Mouse (Mus musculus): ENCODE measurements around the gene Dusp8. TPM values are rescaled to one million over a fixed set of nuclear protein-coding genes. Genes with fewer than 3 reads are reported as not detected.
"Not testable (repeated sequence)": the region's sequence is repeated elsewhere in the genome, so short reads cannot be mapped to it uniquely, and the experiment has no call there.

The Dusp8 gene
- total RNA-seq (2021): 10 to 100 TPM; 16.5 to 24.6 TPM
- long read RNA-seq, experiment 1, full-length matches to known transcripts: 9 of 11 reads
- long read RNA-seq, experiment 1, partial matches to known transcripts: 0 of 11 reads
- long read RNA-seq, experiment 1, other reads (novel, unspliced or antisense): 2 of 11 reads
- long read RNA-seq, experiment 2, full-length matches to known transcripts: 6 of 9 reads
- long read RNA-seq, experiment 2, partial matches to known transcripts: 0 of 9 reads
- long read RNA-seq, experiment 2, other reads (novel, unspliced or antisense): 3 of 9 reads

DNA sequence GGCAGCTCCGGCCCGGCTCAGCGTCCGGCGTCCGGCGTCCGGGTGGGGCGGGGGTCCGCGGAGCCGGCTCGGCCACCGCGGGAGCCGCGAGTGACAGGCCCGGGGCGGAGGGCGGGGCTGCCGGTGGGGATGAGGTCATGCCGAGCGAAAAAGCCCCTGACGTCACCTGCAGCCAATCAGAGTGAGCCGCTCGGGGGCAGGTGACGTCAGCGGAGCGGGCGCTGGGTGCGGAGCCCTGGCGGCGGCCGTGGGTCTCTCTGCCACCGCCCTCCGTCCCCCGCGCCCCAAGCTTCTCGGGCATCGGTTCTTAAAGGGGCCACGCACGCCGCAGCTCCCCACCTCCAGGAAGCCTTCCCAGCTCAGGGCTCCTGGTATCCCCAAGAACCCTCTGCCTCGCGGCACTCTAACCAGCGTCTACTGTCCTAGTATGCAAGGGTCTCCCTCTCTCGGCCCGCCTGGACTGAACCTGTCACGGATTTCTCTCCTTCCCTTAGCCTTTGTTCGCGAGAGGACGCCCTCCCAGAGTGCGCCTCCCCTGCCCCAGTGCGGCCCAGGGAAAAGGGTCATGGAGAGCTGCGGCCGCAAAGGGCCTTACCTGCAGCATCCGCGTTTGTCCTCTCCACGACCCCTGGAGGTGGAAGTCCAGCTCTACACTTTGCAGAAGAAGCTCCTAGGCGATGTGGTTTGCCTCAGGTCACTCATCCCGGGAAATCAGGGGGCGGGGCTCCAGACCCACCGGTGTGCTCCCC lies at the start of gene Dusp8:
Gene Dusp8, minus strand, starts transcription at position 661 of the 749 bp plus-strand sequence.
- DNase-seq: peak; percentile 91
- intact Hi-C loops (cut with DNase I; ENCODE audit: low total_unique reads): no loop called here

- intact Hi-C loops (cut with DNase I; ENCODE audit: low total_unique reads): no loop called here
- no peak for DNase-seq
These were observed 48.9 kb upstream of the Dusp8 start, which contains the start of gene Gm45337 for GRCm38 (mm10) chr7:142144507-142144906. Gene Gm45337, minus strand, starts transcription at chr7:142144607.

GRCm38 (mm10) chr7:142143506-142144010 lies 47.9 kb upstream of the Dusp8 start:
- intact Hi-C loops (cut with DNase I; ENCODE audit: low total_unique reads); DNase-seq: not testable (repeated sequence)

DNA sequence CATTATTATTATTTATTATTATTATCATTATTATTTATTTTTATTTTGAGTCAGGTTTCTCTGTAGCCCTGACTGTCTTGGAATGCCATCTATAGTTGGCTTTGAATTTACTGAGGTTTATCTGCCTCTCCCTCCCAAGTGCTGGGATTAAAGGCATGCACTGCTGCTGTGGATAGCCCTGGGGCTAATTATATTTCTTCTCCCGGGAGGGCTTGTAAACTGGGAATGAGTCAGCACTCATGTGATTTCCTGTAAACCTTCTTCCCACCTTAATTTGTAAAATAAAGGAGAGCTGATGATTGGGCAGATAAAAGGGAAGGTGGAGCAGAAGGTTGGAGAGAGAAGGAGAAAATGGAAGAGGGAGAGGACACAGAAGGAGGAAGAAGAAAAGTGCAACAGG lies 45.1 kb upstream of the Dusp8 start:
- no peak for DNase-seq
- intact Hi-C loops (cut with DNase I; ENCODE audit: low total_unique reads): no loop called here

GRCm38 (mm10) chr7:142135934-142136333 lies 40.3 kb upstream of the Dusp8 start, which contains the start of gene Gm39115:
Gene Gm39115, minus strand, starts transcription at chr7:142136034.
- intact Hi-C loops (cut with DNase I; ENCODE audit: low total_unique reads); DNase-seq: not testable (repeated sequence)

- no peak for DNase-seq
- intact Hi-C loops (cut with DNase I; ENCODE audit: low total_unique reads): no loop called here
These were observed 38.8 kb upstream of the Dusp8 start for GRCm38 (mm10) chr7:142134206-142134995.

GRCm38 (mm10) chr7:142128843-142129242 lies 33.2 kb upstream of the Dusp8 start:
- DNase-seq: no peak
- intact Hi-C loops (cut with DNase I; ENCODE audit: low total_unique reads): no loop called here

DNA sequence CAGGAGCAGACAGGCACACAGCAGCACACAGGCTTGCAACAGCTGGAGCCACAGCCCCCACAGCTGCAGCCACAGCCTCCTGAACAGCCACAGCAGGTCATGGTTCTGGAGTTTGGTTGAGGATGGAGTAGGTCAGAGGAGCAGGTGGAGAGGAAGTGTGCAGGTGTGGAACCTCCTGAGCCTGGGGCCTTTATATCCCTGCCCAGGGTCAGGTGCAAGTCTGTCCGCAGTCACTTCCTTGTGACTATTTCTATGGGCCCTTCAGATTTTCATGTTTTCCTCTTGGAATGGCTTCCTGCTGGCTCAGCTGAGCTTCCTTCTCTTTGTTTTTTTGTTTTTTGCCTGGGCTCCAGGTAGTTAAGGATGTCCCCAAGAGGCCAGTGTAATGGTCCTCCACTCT lies 25.0 kb upstream of the Dusp8 start, which contains the start of gene Gm45618:
Gene Gm45618, minus strand, starts transcription at position 101 of the 400 bp plus-strand sequence.
- intact Hi-C loops (cut with DNase I; ENCODE audit: low total_unique reads); DNase-seq: not testable (repeated sequence)

GRCm38 (mm10) chr7:142119632-142120031 lies 24.0 kb upstream of the Dusp8 start:
- intact Hi-C loops (cut with DNase I; ENCODE audit: low total_unique reads): no loop called here
- no peak for DNase-seq

DNA sequence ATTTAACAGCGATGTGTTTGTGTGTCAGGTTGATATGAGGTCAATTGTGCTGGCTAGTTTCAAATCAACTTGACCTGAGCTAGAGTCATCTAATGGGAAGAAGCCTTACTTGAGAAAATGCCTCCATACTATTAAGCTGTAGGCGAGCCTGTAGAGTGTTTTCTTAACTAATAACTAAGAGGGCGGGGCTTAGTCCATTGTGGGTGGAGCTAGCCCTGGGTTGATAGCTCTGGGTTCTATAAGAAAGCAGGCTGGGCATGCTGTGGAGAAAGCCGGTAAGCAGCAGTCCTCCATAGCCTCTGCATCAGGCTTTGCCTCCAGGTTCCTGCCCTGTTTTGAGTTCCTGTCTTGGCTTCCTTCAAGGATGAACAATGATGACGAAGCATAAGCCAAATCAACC lies 9.1 kb upstream of the Dusp8 start:
- intact Hi-C loops (cut with DNase I; ENCODE audit: low total_unique reads): no loop called here
- DNase-seq: no peak

DNA sequence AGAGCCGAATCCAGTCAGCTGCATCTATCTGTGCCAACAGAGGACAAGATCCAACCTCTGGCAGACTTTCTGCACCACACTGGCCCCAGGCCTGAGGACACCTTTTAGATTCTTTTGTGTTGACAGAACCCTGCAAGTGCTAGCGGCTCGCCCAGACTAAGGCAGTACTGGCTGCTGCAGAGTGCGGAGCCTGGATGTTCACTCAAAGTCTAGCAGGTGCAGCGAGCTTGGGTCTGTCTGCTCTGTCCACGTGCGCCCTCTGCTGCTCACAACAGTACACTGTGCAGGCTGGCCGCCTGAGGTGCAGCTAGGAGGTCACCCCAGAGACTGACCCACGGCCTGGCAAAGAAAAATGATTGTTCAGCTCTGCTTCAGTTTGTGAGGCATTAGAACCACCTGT lies 2.1 kb upstream of the Dusp8 start:
- intact Hi-C loops (cut with DNase I; ENCODE audit: low total_unique reads): loop anchor here (2.0 kb wide), 2 partner anchors 27 to 81 kb away; no protein-coding TSS in a partner anchor
- DNase-seq: peak; percentile 79

DNA sequence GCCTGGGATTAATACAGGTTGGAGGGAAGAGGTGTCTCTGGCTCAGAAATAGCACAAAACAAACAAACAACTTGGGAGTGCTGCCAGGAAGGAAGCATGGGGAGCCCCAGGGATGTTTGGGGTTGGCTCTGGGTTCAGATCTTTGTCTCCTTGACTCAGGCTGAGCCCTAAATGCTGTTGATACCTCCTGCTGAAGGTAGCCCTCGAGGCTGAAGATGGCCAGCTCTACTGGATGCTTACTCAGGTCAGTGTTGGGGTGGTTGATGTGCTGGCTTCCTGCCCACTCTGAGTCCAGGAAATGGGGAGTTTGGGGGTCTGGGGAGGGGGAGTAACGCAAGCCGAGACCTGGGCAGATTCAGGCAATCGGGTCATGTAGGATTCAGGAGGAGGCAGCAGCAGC lies 1.1 kb upstream of the Dusp8 start:
- intact Hi-C loops (cut with DNase I; ENCODE audit: low total_unique reads): loop anchor here (2.0 kb wide), 1 partner anchor 80 kb away; no protein-coding TSS in a partner anchor
- no peak for DNase-seq

- DNase-seq: peak; percentile 35
- intact Hi-C loops (cut with DNase I; ENCODE audit: low total_unique reads): no loop called here
These were observed 1.1 kb downstream of the Dusp8 start for GRCm38 (mm10) chr7:142094301-142095143.

GRCm38 (mm10) chr7:142093696-142094240 lies 1.9 kb downstream of the Dusp8 start:
- DNase-seq: no peak
- intact Hi-C loops (cut with DNase I; ENCODE audit: low total_unique reads): no loop called here

- no peak for DNase-seq
- intact Hi-C loops (cut with DNase I; ENCODE audit: low total_unique reads): no loop called here
These were observed 2.7 kb downstream of the Dusp8 start for GRCm38 (mm10) chr7:142092991-142093390.

GRCm38 (mm10) chr7:142091848-142092247 lies 3.8 kb downstream of the Dusp8 start:
- no peak for DNase-seq
- intact Hi-C loops (cut with DNase I; ENCODE audit: low total_unique reads): no loop called here

DNA sequence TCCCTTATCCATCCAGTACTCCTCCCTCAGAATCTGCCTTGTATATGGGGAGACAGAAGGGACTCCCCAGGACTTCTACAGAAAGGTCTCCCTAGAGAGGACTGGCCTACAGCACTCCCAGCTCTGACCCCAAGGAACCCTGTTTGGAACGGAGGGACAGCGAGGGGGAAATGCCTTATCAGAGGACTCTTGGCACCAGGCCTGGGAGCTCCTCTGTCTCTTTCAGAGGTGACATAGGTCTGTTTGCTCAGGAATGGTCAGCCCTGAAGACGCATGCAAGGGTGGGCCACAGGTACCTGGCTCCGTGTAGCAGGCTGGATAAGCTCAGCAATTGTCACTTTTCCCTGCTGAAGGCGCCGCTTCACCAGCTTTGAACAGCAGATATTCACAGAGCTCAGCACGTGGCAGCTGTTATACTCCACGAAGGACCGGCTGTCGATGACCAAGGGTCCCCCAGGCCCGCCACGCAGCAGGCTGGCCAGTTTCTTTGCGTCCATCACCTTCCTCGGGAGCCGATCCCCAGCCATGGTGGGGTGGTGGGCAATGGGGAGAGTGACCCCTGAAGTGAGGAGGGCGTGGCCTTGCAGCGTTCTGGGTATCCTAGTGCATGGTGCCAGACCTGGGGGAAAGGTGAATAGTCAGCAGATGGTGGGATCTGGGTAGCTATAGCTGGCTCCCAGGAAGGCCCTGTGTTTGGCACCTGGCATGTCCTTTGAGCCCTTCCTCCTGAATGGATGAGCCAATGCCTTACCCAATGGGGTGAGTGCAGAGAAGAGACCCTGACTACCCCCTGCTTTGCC lies 5.8 kb downstream of the Dusp8 start:
- intact Hi-C loops (cut with DNase I; ENCODE audit: low total_unique reads): no loop called here
- no peak for DNase-seq

GRCm38 (mm10) chr7:142088886-142089285 lies 6.8 kb downstream of the Dusp8 start:
- no peak for DNase-seq
- intact Hi-C loops (cut with DNase I; ENCODE audit: low total_unique reads): no loop called here

Data from gastrocnemius, postnatal 14 days (tissue).